Mouse (Mus musculus) gastrocnemius, adult 18-20 months (tissue): ENCODE measurements around the gene Faf1. TPM values are rescaled to one million over a fixed set of nuclear protein-coding genes. Genes with fewer than 3 reads are reported as not detected.

ENCODE experiments used
- DNase-seq: peaks from one replicate; pipeline ENCODE4 v3.0.0; 2021; ENCODE audit warnings: low spot score
- total RNA-seq, 2 experiments: library from RNA; stranded (reverse); gene quantifications; 2 replicates each; pipeline ENCODE4 v1.2.3; 2021

The Faf1 gene
- total RNA-seq, 2 experiments from 2014 or later = 39.8 to 41.3 TPM

DNA sequence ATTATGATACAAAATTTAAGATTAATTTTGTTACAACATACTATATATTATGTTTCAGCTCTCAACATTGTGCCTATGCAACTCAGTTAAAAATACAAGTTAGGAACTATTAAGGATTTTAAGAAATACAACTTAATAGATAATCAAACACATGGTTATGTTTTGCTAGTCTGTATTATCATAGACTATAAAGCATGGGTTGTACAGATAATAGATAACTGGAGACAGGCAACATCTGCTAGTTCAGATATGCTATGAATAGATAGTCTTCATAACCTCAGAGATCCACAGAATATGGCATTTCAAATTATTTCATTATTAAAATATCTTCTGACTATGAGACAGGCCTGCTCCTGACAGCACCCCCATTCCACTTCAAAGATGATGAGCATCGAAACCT, 329.7 kb downstream of the Faf1 start:
- DNase-seq = no peak

Other genes with a start within 250 kb of the Faf1 start
- gene Rnf11, start 191.9 kb upstream of the Faf1 start, total RNA-seq = 100 to 1,000 TPM; 123 to 131 TPM
- not detected for gene 4930522H14Rik, start 145.3 kb upstream of the Faf1 start, total RNA-seq
- 10 to 100 TPM; 13.9 to 17.8 TPM for gene Cdkn2c, start 9.4 kb upstream of the Faf1 start, total RNA-seq